Mouse (Mus musculus) testis, adult 2 months (tissue): ENCODE measurements around the gene Rbms1. TPM values are rescaled to one million over a fixed set of nuclear protein-coding genes. Genes with fewer than 3 reads are reported as not detected.

ENCODE experiments used
- H3K27ac ChIP-seq: fragments of 200-500 bp; 2 replicates; pipeline ENCODE4 v1.5.1; 2012; ENCODE audit warnings: low read depth, low read length; ENCODE audit not compliant: control insufficient read depth, insufficient read depth
- H3K27me3 ChIP-seq: fragments of 200-500 bp; 2 replicates; pipeline ENCODE4 v1.6.1; 2012; ENCODE audit warnings: mild to moderate bottlenecking, low read length, moderate library complexity; ENCODE audit not compliant: control insufficient read depth, insufficient read depth
- H3K36me3 ChIP-seq: fragments of 200-500 bp; 2 replicates; pipeline ENCODE4 v1.6.1; 2012; ENCODE audit warnings: mild to moderate bottlenecking, low read length; ENCODE audit not compliant: control insufficient read depth, insufficient read depth
- H3K4me1 ChIP-seq: fragments of 200-500 bp; 2 replicates; pipeline ENCODE4 v1.6.1; 2012; ENCODE audit warnings: low read length; ENCODE audit not compliant: control insufficient read depth, insufficient read depth
- H3K4me3 ChIP-seq: fragments of 200-500 bp; 2 replicates; pipeline ENCODE4 v1.5.1; 2012; ENCODE audit warnings: low read depth, mild to moderate bottlenecking, low read length, moderate library complexity, mixed read lengths; ENCODE audit not compliant: control insufficient read depth
- CTCF ChIP-seq: fragments of 200-500 bp; IDR thresholded peaks from 2 replicates; pipeline ENCODE4 v1.5.1; 2012; ENCODE audit warnings: low read depth, mild to moderate bottlenecking, inconsistent platforms, low read length, moderate library complexity; ENCODE audit not compliant: control insufficient read depth, insufficient read depth, insufficient replicate concordance
- POLR2A ChIP-seq: fragments of 200-500 bp; IDR thresholded peaks from 2 replicates; pipeline ENCODE4 v1.6.1; 2012; ENCODE audit warnings: low read depth, mild to moderate bottlenecking, inconsistent platforms, low read length, moderate library complexity; ENCODE audit not compliant: control insufficient read depth
- polyA plus RNA-seq: library from polyadenylated mRNA; depleted of rRNA; stranded (reverse); fragments of >200 nt; gene quantifications from 2 replicates; pipeline ENCODE4 v1.2.3, GENCODE M21; 2012

The Rbms1 gene
- polyA plus RNA-seq, 1 experiment: 284 TPM

DNA sequence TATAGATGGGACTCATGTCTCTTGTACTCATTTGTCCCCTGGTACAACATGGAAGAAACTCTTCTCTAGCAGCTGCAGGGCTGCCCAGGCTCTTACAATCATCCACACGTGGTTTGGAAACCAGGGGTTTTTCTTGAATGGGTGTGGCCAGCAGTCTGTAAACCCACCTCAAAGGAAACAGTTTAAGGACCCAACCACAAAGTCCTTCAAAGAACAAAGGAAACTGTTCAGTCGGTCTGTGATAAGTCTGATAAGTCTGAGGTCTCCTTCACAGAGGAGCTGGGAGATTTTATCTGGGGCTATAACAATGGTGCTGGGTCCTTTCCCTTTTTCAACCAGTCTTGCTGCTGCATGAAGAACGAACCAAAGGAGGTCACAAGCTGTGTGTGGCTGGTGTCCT is 188.5 kb downstream of the Rbms1 start:
- TF ChIP-seq CTCF (no peak), POLR2A (no peak)
- Histone ChIP-seq H3K4me1 (no peaks in the 10 kb centered on the region), H3K36me3 (no peaks in the 10 kb centered on the region), H3K27ac (no peak overlapping the region), H3K4me3 (no peak overlapping the region), H3K27me3 (no peaks in the 10 kb centered on the region)

DNA sequence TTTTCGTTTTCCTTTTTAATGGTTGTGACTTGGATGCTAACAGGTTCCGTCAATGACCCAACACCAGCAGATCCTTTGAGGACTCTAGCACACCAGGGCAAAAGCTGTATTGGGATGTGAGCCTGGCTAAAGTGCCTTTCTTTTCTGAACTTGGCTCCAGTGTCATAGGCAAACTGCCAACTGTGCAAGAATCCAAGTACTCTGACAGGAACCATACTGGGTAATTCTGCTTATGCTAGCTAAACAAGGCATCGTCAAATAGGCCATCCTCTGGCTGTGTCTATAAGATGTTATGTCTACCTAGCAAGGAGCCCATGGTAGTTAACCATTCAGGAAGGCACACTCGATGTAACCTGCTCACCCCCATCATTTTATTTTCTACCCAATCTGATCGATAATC is 189.4 kb downstream of the Rbms1 start:
- Histone ChIP-seq H3K36me3 (no peaks in the 10 kb centered on the region), H3K27ac (no peak overlapping the region), H3K27me3 (no peaks in the 10 kb centered on the region), H3K4me3 (no peak overlapping the region), H3K4me1 (no peaks in the 10 kb centered on the region)
- TF ChIP-seq CTCF: no peak
- TF ChIP-seq POLR2A: no peak

DNA sequence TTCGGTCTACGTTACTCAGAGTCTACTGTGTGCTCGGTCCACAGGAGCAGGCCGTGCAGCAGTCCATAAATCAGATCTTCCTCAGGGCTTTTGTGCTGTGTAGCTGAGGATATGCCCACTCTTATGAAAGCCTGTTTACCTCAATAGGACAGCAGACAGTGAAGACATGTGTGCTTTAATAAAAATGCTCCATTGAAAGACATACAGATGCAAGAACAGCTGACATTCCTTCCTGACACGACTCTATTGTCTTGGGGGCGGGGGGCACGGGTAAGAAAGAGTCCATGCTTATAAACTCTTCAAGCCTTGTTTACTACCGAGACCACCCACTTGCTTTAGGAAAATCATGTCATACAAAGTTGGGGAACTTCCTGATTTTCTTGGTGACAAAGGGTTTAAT is 196.6 kb downstream of the Rbms1 start:
- Histone ChIP-seq H3K36me3 (no peaks in the 10 kb centered on the region), H3K4me1 (no peaks in the 10 kb centered on the region), H3K27me3 (no peaks in the 10 kb centered on the region), H3K4me3 (no peak overlapping the region), H3K27ac (no peak overlapping the region)
- TF ChIP-seq CTCF: no peak
- no peak for TF ChIP-seq POLR2A

DNA sequence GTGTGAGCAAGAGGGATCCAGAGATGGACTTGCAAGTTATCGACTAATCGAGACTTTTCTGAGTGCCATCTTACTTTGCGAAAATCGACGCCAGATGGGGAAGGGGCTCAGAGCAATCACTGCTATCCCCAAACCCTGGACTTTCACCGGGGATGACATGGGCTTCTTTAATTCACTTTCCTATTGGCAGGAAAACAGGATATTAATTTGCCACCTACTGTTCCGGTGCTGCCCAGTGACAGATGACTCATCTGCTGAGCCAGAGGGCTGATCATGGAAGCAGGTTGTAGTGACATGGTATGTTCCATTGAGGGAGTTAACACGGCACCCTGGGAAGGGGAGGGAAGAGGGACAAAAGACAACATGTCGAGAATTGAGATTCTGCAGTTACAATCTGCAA is 206.8 kb downstream of the Rbms1 start:
- Histone ChIP-seq H3K4me3 (no peak overlapping the region), H3K36me3 (no peaks in the 10 kb centered on the region), H3K27me3 (no peaks in the 10 kb centered on the region), H3K27ac (no peak overlapping the region), H3K4me1 (no peaks in the 10 kb centered on the region)
- TF ChIP-seq POLR2A: no peak
- no peak for TF ChIP-seq CTCF

DNA sequence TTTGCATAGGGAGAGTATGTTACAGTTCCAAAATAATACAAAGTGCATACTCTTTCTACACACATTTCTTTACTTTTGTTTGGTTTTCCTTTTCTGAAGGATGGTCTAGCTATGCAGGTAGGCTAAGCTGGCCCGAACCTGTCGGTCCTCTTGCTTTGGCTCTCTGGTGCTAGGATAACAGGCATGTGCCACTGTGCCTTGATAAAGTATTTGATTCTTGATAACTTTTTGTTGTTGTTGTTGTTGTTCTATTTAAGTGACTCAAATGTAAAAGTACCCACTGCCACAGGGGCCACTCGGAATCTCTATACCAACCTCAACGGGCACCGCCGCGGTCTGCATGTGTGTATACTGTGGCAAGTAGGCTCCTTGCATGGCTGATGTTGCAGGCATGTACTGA is 207.9 kb downstream of the Rbms1 start:
- Histone ChIP-seq H3K36me3 (no peaks in the 10 kb centered on the region), H3K27ac (no peak overlapping the region)
- TF ChIP-seq CTCF (no peak), POLR2A (no peak)

DNA sequence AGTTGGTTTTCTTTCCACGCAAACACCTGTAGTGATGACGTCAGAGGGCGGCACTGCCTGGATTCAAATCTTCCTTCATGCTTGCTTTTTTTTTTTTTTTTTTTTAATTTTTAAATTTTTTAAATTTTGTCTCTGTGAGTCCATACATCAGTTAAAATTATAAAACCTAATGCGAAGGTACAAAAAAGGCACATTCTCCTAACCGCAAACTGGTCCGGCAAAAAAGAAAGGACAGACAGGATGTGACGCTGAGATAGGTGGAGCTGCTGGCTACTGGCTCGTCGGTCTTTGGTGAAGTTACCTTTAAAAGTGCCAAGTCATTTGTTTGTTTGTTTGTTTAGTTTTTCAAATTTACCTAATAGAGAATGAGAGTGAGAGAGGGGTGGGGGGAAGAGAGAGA is 211.7 kb downstream of the Rbms1 start:
- H3K4me3 ChIP-seq: no peak overlapping the region
- TF ChIP-seq CTCF (no peak), POLR2A (no peak)
- no peaks in the 10 kb centered on the region for H3K4me1 ChIP-seq
- no peaks in the 10 kb centered on the region for H3K27me3 ChIP-seq
- no peaks in the 10 kb centered on the region for H3K36me3 ChIP-seq
- H3K27ac ChIP-seq: no peak overlapping the region

More for the DNA sequence above, 207.9 kb downstream of the Rbms1 start:
- Histone ChIP-seq H3K4me1 (no peaks in the 10 kb centered on the region), H3K4me3 (no peak overlapping the region), H3K27me3 (no peaks in the 10 kb centered on the region)

DNA sequence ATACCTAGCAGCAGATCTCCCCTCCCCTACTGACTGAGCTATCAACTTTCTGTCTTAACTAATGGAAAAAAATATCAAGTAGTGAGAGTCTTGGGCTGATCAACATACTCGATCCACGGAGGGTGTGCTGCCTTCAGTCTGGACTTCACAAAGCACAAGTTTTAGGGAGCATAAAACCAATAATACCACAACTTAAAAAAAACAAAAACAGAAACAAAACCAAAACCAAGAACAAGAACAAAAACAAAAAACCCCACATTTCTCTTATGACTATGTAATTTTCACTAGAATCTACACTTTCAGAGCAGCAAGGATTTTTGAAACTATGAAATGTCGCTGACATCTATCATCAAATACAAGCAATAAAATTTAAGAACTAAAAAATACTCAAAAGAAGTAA is 212.4 kb downstream of the Rbms1 start:
- Histone ChIP-seq H3K4me1 (no peaks in the 10 kb centered on the region), H3K4me3 (no peak overlapping the region), H3K36me3 (no peaks in the 10 kb centered on the region), H3K27ac (no peak overlapping the region), H3K27me3 (no peaks in the 10 kb centered on the region)
- no peak for TF ChIP-seq CTCF
- no peak for TF ChIP-seq POLR2A

DNA sequence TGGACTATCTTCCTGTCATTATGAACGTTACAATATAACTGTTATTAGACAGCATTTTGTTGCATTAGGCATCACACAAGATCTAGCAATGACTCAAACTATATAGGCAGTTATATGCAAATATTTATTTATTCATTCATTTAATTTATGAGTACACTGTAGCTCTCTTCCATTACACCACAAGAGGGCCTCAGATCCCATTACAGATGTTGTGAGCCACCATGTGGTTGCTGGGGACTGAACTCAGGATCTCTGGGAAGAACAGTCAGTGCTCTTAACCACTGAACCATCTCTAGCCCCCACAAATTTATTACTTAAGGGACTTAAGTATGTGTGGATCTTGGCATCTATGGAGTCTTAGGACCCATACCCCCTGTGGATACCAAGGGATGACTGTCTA is 214.4 kb downstream of the Rbms1 start:
- no peaks in the 10 kb centered on the region for H3K27me3 ChIP-seq
- TF ChIP-seq CTCF (no peak), POLR2A (no peak)
- no peaks in the 10 kb centered on the region for H3K4me1 ChIP-seq
- H3K36me3 ChIP-seq: no peaks in the 10 kb centered on the region
- H3K4me3 ChIP-seq: no peak overlapping the region
- H3K27ac ChIP-seq: no peak overlapping the region
